Mouse (Mus musculus) forebrain, embryonic 15.5 days (tissue): ENCODE measurements around the gene Ankrd55. TPM values are rescaled to one million over a fixed set of nuclear protein-coding genes. Genes with fewer than 3 reads are reported as not detected.

Experiments
- ATAC-seq: fragments of 200-750 bp; cut with Nextera tagmentation; replicated peaks from 2 replicates; pipeline ENCODE4 v1.8.0; 2017; ENCODE audit warnings: mild to moderate bottlenecking, moderate TSS enrichment, moderate library complexity
- H3K27ac ChIP-seq: fragments of 300-500 bp; sonication (generic); replicated peaks from 2 replicates; pipeline ENCODE4 v1.5.1; 2015; ENCODE audit warnings: mild to moderate bottlenecking, inconsistent platforms
- H3K27me3 ChIP-seq: fragments of 300-500 bp; sonication (generic); 2 replicates; pipeline ENCODE4 v1.6.1; 2015; ENCODE audit warnings: inconsistent platforms
- H3K36me3 ChIP-seq: fragments of 300-500 bp; sonication (generic); 2 replicates; pipeline ENCODE4 v1.6.1; 2015; ENCODE audit warnings: mild to moderate bottlenecking, inconsistent platforms
- H3K4me1 ChIP-seq: fragments of 300-500 bp; sonication (generic); 2 replicates; pipeline ENCODE4 v1.6.1; 2015; ENCODE audit warnings: inconsistent platforms
- H3K4me2 ChIP-seq: fragments of 300-500 bp; sonication (generic); replicated peaks from 2 replicates; pipeline ENCODE4 v1.6.1; 2015; ENCODE audit warnings: mild to moderate bottlenecking, inconsistent platforms
- H3K4me3 ChIP-seq: fragments of 300-500 bp; sonication (generic); 2 replicates; pipeline ENCODE4 v1.5.1; 2015; ENCODE audit warnings: mild to moderate bottlenecking, inconsistent platforms
- H3K9ac ChIP-seq: fragments of 300-500 bp; sonication (generic); replicated peaks from 2 replicates; pipeline ENCODE4 v1.6.1; 2015; ENCODE audit warnings: mild to moderate bottlenecking, inconsistent platforms
- H3K9me3 ChIP-seq: fragments of 300-500 bp; sonication (generic); 2 replicates; pipeline ENCODE4 v1.6.1; 2016; ENCODE audit warnings: inconsistent platforms
- WGBS: fragments of 180-500 bp; shearing (Covaris S2); methylation state at CpG from one replicate; pipeline ENCODE4 v1.1.7; 2015; ENCODE audit warnings: mixed read lengths; 5-methylcytosine and 5-hydroxymethylcytosine counted together
- polyA plus RNA-seq: library from polyadenylated mRNA; unstranded; fragments of >200 nt; fragmentation: Nextera tagmentation; extraction: Ambion mirVana; gene quantifications from 2 replicates; pipeline ENCODE4 v1.2.1, GENCODE M21; 2015

The Ankrd55 gene
- polyA plus RNA-seq, 1 experiment from 2014 or later, result 2.6 TPM

GRCm38 (mm10) chr13:112409851-112410250, 121.6 kb downstream of the Ankrd55 start:
- H3K36me3 ChIP-seq, result no peaks in the 10 kb centered on the region
- no peaks in the 10 kb centered on the region for H3K27me3 ChIP-seq
- no peak for ATAC-seq
- no peaks in the 10 kb centered on the region for H3K4me1 ChIP-seq
- no peak overlapping the region for H3K9ac ChIP-seq
- H3K27ac ChIP-seq, result no peak overlapping the region
- 91% methylated on average over 1 of the region's 1 CpGs for WGBS
- no peaks in the 10 kb centered on the region for H3K9me3 ChIP-seq
- H3K4me3 ChIP-seq, result no peak overlapping the region
- H3K4me2 ChIP-seq, result no peak overlapping the region

- Histone ChIP-seq H3K9me3 (no peaks in the 10 kb centered on the region), H3K36me3 (no peaks in the 10 kb centered on the region), H3K9ac (no peak overlapping the region), H3K4me1 (no peaks in the 10 kb centered on the region), H3K27ac (no peak overlapping the region), H3K27me3 (no peaks in the 10 kb centered on the region), H3K4me3 (no peak overlapping the region), H3K4me2 (no peak overlapping the region)
- no peak for ATAC-seq
- WGBS, result 92% methylated on average over 4 of the region's 4 CpGs
These were observed 122.2 kb downstream of the Ankrd55 start for GRCm38 (mm10) chr13:112410461-112410860.

GRCm38 (mm10) chr13:112411216-112411822, 123.1 kb downstream of the Ankrd55 start:
- H3K36me3 ChIP-seq, result no peaks in the 10 kb centered on the region
- H3K4me1 ChIP-seq, result no peaks in the 10 kb centered on the region
- no peak for ATAC-seq
- no peak overlapping the region for H3K9ac ChIP-seq
- H3K27ac ChIP-seq, result no peak overlapping the region
- H3K4me3 ChIP-seq, result no peak overlapping the region
- H3K9me3 ChIP-seq, result no peaks in the 10 kb centered on the region
- 95% methylated on average over 5 of the region's 5 CpGs for WGBS
- H3K27me3 ChIP-seq, result no peaks in the 10 kb centered on the region
- H3K4me2 ChIP-seq, result no peak overlapping the region

- no peak overlapping the region for H3K27ac ChIP-seq
- ATAC-seq, result no peak
- H3K4me3 ChIP-seq, result no peak overlapping the region
- no peak overlapping the region for H3K9ac ChIP-seq
- 85% methylated on average over 2 of the region's 3 CpGs for WGBS
- H3K4me1 ChIP-seq, result no peaks in the 10 kb centered on the region
- no peaks in the 10 kb centered on the region for H3K36me3 ChIP-seq
- H3K27me3 ChIP-seq, result no peaks in the 10 kb centered on the region
- H3K9me3 ChIP-seq, result no peaks in the 10 kb centered on the region
- H3K4me2 ChIP-seq, result no peak overlapping the region
These were observed 124.0 kb downstream of the Ankrd55 start for GRCm38 (mm10) chr13:112412251-112412650.

- Histone ChIP-seq H3K27me3 (no peaks in the 10 kb centered on the region), H3K27ac (no peak overlapping the region), H3K4me2 (no peak overlapping the region), H3K9ac (no peak overlapping the region), H3K36me3 (no peaks in the 10 kb centered on the region), H3K4me1 (no peaks in the 10 kb centered on the region), H3K4me3 (no peak overlapping the region), H3K9me3 (no peaks in the 10 kb centered on the region)
- no peak for ATAC-seq
- 83% methylated on average over 5 of the region's 5 CpGs for WGBS
These were observed 124.6 kb downstream of the Ankrd55 start for GRCm38 (mm10) chr13:112412824-112413223.

- Histone ChIP-seq H3K9me3 (no peaks in the 10 kb centered on the region), H3K9ac (no peak overlapping the region), H3K4me3 (no peak overlapping the region), H3K4me2 (no peak overlapping the region), H3K4me1 (no peaks in the 10 kb centered on the region), H3K27ac (no peak overlapping the region), H3K27me3 (no peaks in the 10 kb centered on the region), H3K36me3 (no peaks in the 10 kb centered on the region)
- ATAC-seq, result no peak
- WGBS, result 58% methylated on average over 8 of the region's 8 CpGs
These were observed 125.4 kb downstream of the Ankrd55 start for GRCm38 (mm10) chr13:112413611-112414010.

GRCm38 (mm10) chr13:112415896-112416295, 127.6 kb downstream of the Ankrd55 start:
- WGBS, result 74% methylated on average over 6 of the region's 6 CpGs
- no peaks in the 10 kb centered on the region for H3K9me3 ChIP-seq
- no peak overlapping the region for H3K27ac ChIP-seq
- H3K4me3 ChIP-seq, result no peak overlapping the region
- H3K4me1 ChIP-seq, result no peaks in the 10 kb centered on the region
- no peak overlapping the region for H3K4me2 ChIP-seq
- H3K27me3 ChIP-seq, result no peaks in the 10 kb centered on the region
- H3K36me3 ChIP-seq, result no peaks in the 10 kb centered on the region
- no peak overlapping the region for H3K9ac ChIP-seq
- ATAC-seq, result no peak

GRCm38 (mm10) chr13:112416410-112417162, 128.3 kb downstream of the Ankrd55 start:
- ATAC-seq, result no peak
- no peak overlapping the region for H3K9ac ChIP-seq
- 19% methylated on average over 8 of the region's 8 CpGs for WGBS
- no peak overlapping the region for H3K4me2 ChIP-seq
- no peaks in the 10 kb centered on the region for H3K9me3 ChIP-seq
- no peaks in the 10 kb centered on the region for H3K36me3 ChIP-seq
- no peaks in the 10 kb centered on the region for H3K27me3 ChIP-seq
- no peaks in the 10 kb centered on the region for H3K4me1 ChIP-seq
- H3K27ac ChIP-seq, result no peak overlapping the region
- H3K4me3 ChIP-seq, result no peak overlapping the region

GRCm38 (mm10) chr13:112417163-112417523, 128.9 kb downstream of the Ankrd55 start:
- no peaks in the 10 kb centered on the region for H3K4me1 ChIP-seq
- no peak overlapping the region for H3K4me2 ChIP-seq
- ATAC-seq, result no peak
- H3K27me3 ChIP-seq, result no peaks in the 10 kb centered on the region
- 50% methylated on average over 4 of the region's 4 CpGs for WGBS
- H3K4me3 ChIP-seq, result no peak overlapping the region
- H3K36me3 ChIP-seq, result no peaks in the 10 kb centered on the region
- H3K9ac ChIP-seq, result no peak overlapping the region
- H3K9me3 ChIP-seq, result no peaks in the 10 kb centered on the region
- H3K27ac ChIP-seq, result no peak overlapping the region

- no peak overlapping the region for H3K9ac ChIP-seq
- no peak overlapping the region for H3K4me3 ChIP-seq
- H3K4me1 ChIP-seq, result no peaks in the 10 kb centered on the region
- H3K4me2 ChIP-seq, result no peak overlapping the region
- ATAC-seq, result no peak
- H3K27me3 ChIP-seq, result no peaks in the 10 kb centered on the region
- no peaks in the 10 kb centered on the region for H3K9me3 ChIP-seq
- 82% methylated on average over 2 of the region's 2 CpGs for WGBS
- H3K27ac ChIP-seq, result no peak overlapping the region
- H3K36me3 ChIP-seq, result no peaks in the 10 kb centered on the region
These were observed 129.7 kb downstream of the Ankrd55 start for GRCm38 (mm10) chr13:112417861-112418423.

- H3K4me3 ChIP-seq, result no peak overlapping the region
- H3K9ac ChIP-seq, result no peak overlapping the region
- no peaks in the 10 kb centered on the region for H3K27me3 ChIP-seq
- no peaks in the 10 kb centered on the region for H3K36me3 ChIP-seq
- H3K9me3 ChIP-seq, result no peaks in the 10 kb centered on the region
- no peak for ATAC-seq
- no peaks in the 10 kb centered on the region for H3K4me1 ChIP-seq
- no peak overlapping the region for H3K27ac ChIP-seq
- H3K4me2 ChIP-seq, result no peak overlapping the region
- 90% methylated on average over 4 of the region's 4 CpGs for WGBS
These were observed 130.3 kb downstream of the Ankrd55 start for GRCm38 (mm10) chr13:112418595-112418994.

GRCm38 (mm10) chr13:112424212-112424611, 136.0 kb downstream of the Ankrd55 start:
- no peak overlapping the region for H3K4me2 ChIP-seq
- ATAC-seq, result no peak
- H3K4me3 ChIP-seq, result no peak overlapping the region
- no peaks in the 10 kb centered on the region for H3K27me3 ChIP-seq
- H3K4me1 ChIP-seq, result no peaks in the 10 kb centered on the region
- no peaks in the 10 kb centered on the region for H3K36me3 ChIP-seq
- no peak overlapping the region for H3K9ac ChIP-seq
- WGBS, result 82% methylated on average over 2 of the region's 2 CpGs
- no peaks in the 10 kb centered on the region for H3K9me3 ChIP-seq
- H3K27ac ChIP-seq, result no peak overlapping the region
